Mouse (Mus musculus) neural tube, embryonic 10.5 days (tissue): ENCODE results near the gene Ddx49.

Experiments used
- DNase-seq: peaks from one replicate; pipeline ENCODE4 v3.0.0-alpha.2; 2017; ENCODE audit warnings: low spot score; ENCODE audit errors: extremely low spot score

Ddx49 gene

GRCm38 (mm10) chr8:70267674-70268073, 34.6 kb downstream of the Ddx49 start:
- DNase-seq: no peak

DNA sequence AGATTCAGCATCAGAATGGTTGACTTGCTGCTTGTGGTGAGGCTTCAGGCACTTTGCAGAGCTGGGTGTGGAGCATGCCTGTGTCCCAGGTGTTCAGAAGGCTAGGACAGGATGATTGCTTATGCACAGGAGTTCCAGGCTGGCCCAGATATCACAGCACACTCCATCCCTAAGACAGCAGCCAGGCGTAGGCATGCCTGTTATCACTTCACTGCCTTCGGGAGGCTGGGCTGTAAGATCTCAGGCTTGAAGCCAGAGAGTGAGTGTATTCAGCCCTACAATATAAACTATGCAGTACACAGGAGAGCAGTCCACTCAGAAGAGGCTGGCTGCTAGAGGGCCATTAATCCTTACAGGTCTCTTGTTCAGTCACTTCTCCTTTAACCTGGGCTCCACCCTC, 43.2 kb downstream of the Ddx49 start:
- DNase-seq: no peak

DNA sequence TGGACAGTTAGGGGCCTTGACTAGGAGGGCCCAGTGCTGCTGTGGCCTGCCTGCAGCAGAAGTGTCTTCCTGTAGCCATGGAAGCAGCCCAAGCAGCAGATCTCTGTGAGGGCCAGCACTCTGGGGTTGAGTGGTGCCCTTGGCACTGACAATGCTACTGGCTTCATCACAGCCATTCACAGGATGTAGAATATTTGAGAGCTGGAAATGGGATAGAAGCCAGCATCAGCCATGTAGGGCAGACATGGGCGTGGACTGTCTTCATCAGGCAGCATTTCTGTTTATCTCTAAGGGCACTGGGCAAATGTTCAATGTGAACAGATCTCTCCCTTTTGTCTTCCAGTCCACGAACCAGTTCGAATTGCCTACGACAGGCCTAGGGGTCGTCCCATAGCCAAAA, 43.7 kb downstream of the Ddx49 start:
- DNase-seq: no peak

- no peak for DNase-seq
Observed at GRCm38 (mm10) chr8:70257456-70257855, 44.8 kb downstream of the Ddx49 start.

DNA sequence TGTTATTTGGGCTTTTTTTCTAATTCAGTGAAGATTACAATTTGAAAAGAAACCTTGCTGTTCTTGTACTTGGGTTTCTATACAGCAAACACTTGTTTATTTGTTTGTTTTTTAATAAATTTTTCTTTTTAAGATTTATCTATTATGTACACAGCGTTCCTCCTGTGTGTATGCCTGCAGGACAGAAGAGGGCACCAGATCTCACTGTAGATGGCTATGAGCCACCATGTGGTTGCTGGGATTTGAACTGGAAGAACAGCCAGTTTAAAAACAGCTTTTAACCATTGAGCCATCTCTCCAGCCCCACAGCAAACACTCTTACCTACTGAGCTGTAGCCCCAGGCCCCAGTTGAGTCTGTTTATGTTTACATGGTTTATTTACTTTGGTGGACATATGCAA, 47.7 kb downstream of the Ddx49 start:
- no peak for DNase-seq

DNA sequence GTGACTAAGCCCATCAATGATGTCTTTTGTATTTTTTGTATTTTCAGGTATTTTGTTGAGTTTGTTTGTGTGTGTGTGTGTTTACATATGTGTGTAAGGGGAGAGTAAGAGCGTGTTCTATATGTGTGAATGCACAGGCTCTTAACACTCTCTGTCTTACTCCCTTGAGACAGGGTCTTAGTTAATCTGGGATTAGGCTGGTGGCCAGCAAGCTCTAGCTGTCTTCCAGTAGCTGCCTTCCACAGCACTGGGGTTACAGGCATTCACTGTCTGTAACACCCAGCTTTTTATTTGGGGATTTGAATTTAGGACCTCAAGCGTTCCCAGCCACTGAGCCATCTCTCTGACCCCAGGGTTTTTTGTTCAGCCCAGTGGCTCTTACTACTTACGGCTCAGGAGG, 54.4 kb downstream of the Ddx49 start:
- DNase-seq: no peak

GRCm38 (mm10) chr8:70246622-70247021, 55.7 kb downstream of the Ddx49 start:
- DNase-seq: no peak
